Mouse (Mus musculus): Measurements from ENCODE around the gene Tgfbr1. TPM values are rescaled to one million over a fixed set of nuclear protein-coding genes. Genes with fewer than 3 reads are reported as not detected.

The Tgfbr1 gene
- total and polyA plus RNA-seq, 3 experiments, result 1.7 to 65.1 (median 26.6) TPM

DNA sequence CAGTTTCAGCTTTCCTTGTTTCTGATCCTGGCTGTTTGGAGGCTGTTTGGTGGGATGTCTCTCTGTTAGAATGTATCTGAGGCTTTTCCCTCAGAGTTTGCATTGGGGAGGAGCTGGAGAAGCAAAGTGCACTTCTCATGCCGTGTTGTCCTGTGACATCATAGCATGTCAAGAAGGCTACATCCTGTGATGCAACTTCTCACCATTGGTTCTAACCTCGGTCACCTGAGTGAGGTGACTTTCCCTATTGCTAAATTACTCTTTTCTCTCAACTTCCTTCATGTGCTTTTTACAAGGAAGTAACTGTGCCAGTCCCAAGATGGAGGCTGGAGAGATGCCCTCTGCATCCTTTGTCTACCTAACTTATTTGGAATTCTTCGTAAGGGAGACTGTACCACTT, 95.5 kb downstream of the Tgfbr1 start:
- DNase-seq (ENCODE audit: low spot score) (no peak), ATAC-seq (ENCODE audit: extremely low read depth, insufficient number of reproducible peaks, low FRiP score, poor library complexity, severe bottlenecking) (no peak)
- no peaks in the 10 kb centered on the region for H3K36me3 ChIP-seq (replicated peaks)
- H3K4me3 ChIP-seq (ENCODE audit: low read depth, low read length), result no peak overlapping the region
- no peaks in the 10 kb centered on the region for H3K9me3 ChIP-seq (replicated peaks)
- H3K4me1 ChIP-seq (ENCODE audit: insufficient read depth, low read depth, low read length), result no peaks in the 10 kb centered on the region
- TF ChIP-seq GATA1 (IDR thresholded peaks at IDR 0.05; ENCODE audit: borderline replicate concordance, low read length), result no peak
- no peak for TF ChIP-seq TAL1 (conservative IDR thresholded peaks at IDR 0.05; ENCODE audit: low read depth, low read length)
- TF ChIP-seq CTCF (IDR thresholded peaks at IDR 0.05; ENCODE audit: low read depth, low read length), result no peak
- TF ChIP-seq POLR2AphosphoS5 (IDR thresholded peaks at IDR 0.05; ENCODE audit: insufficient replicate concordance, low read depth, low read length), result no peak
- no peak for TF ChIP-seq GATA2 (IDR thresholded peaks at IDR 0.05; ENCODE audit: borderline replicate concordance, low read depth, low read length)
- H3K27me3 ChIP-seq (ENCODE audit: insufficient read depth, low read length), result 0 out of 2 replicates have a peak, but pooled peaks cover 2% of the 10 kb centered on the region

DNA sequence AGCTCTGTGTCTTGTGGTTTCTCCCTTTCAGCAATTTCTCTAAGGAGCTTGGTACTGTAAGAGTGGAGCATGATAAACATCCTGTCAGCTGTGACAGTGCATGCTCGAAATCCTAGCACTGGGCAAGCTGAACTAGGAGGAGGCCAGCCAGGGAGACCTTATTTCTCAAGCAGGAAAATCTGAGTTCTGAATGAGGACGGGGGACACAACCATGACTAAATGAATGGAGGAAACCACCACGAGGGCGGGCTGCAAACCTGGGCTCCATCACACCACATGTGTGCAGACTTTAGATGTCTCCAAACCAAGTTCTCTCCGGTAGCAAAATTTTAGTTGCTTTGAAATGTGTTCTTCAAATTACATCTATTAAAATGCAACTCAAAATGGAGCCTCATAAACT, 96.1 kb downstream of the Tgfbr1 start:
- Histone ChIP-seq H3K4me3 (ENCODE audit: low read depth, low read length) (no peak overlapping the region), H3K27me3 (ENCODE audit: insufficient read depth, low read length) (0 out of 2 replicates have a peak, but pooled peaks cover 2% of the 10 kb centered on the region), H3K36me3 (replicated peaks) (no peaks in the 10 kb centered on the region), H3K9me3 (replicated peaks) (no peaks in the 10 kb centered on the region), H3K4me1 (ENCODE audit: insufficient read depth, low read depth, low read length) (no peaks in the 10 kb centered on the region)
- ATAC-seq (ENCODE audit: extremely low read depth, insufficient number of reproducible peaks, low FRiP score, poor library complexity, severe bottlenecking), result no peak
- TF ChIP-seq TAL1 (conservative IDR thresholded peaks at IDR 0.05; ENCODE audit: low read depth, low read length) (no peak), POLR2AphosphoS5 (IDR thresholded peaks at IDR 0.05; ENCODE audit: insufficient replicate concordance, low read depth, low read length) (no peak), GATA2 (IDR thresholded peaks at IDR 0.05; ENCODE audit: borderline replicate concordance, low read depth, low read length) (no peak), CTCF (IDR thresholded peaks at IDR 0.05; ENCODE audit: low read depth, low read length) (no peak), GATA1 (IDR thresholded peaks at IDR 0.05; ENCODE audit: borderline replicate concordance, low read length) (no peak)
- no peak for DNase-seq (ENCODE audit: low spot score)

DNA sequence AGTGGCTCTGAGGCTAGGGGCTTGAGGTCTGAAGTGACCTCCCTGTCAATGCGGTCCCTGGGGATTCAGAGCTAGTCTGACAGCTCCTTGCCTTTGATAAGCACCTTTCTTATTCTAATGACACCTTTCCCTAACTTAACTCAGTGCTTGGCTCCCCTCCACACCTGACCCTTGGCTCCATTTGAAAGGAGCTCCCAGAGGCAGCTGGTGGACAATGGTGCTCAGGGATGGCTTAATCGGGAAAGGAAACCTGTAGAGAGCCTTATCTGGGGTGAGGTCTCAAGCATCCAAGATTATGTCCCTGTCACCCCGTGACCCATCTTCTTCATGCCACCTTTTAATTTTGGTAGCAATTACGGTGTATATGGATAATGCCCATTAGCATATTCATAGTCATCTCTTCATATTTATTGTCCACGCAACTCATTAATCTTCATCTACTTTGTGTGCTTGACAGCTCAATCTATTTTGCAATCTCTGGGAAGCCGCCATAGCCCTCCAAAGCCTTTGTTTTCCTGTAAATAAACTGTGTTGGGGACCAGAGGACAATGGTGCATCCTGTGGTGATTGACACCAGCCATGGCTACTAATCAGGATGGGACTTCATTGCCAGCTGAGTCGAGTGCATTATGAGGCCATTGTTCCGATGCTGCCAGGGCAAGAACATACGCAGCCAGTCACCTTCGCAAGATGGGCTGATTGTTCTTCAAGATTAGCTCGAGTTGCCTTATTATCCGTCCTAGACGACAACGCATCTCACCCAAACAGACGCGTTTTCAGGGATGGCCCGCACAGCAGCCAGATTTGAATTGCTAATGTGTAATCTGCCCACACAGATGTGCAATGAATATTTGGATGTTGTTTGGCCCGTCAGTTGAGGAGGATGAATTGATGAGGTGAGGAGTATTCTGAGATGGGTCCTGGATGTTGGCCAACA, 96.8 kb downstream of the Tgfbr1 start:
- DNase-seq (ENCODE audit: low spot score), result no peak
- no peak for ATAC-seq (ENCODE audit: extremely low read depth, insufficient number of reproducible peaks, low FRiP score, poor library complexity, severe bottlenecking)
- Histone ChIP-seq H3K27me3 (ENCODE audit: insufficient read depth, low read length) (0 out of 2 replicates have a peak, but pooled peaks cover 2% of the 10 kb centered on the region), H3K4me3 (ENCODE audit: low read depth, low read length) (no peak overlapping the region), H3K36me3 (replicated peaks) (no peaks in the 10 kb centered on the region), H3K9me3 (replicated peaks) (no peaks in the 10 kb centered on the region), H3K4me1 (ENCODE audit: insufficient read depth, low read depth, low read length) (no peaks in the 10 kb centered on the region)
- no peak for TF ChIP-seq TAL1 (conservative IDR thresholded peaks at IDR 0.05; ENCODE audit: low read depth, low read length)
- TF ChIP-seq GATA1 (IDR thresholded peaks at IDR 0.05; ENCODE audit: borderline replicate concordance, low read length), result no peak
- no peak for TF ChIP-seq POLR2AphosphoS5 (IDR thresholded peaks at IDR 0.05; ENCODE audit: insufficient replicate concordance, low read depth, low read length)
- no peak for TF ChIP-seq GATA2 (IDR thresholded peaks at IDR 0.05; ENCODE audit: borderline replicate concordance, low read depth, low read length)
- no peak for TF ChIP-seq CTCF (IDR thresholded peaks at IDR 0.05; ENCODE audit: low read depth, low read length)

Other genes with a start within 250 kb of the Tgfbr1 start
- gene Col15a1, start 145.1 kb upstream of the Tgfbr1 start, total RNA-seq (2014; fragmentation: Nextera tagmentation), result not detected in 2 replicates
- 0.17 and 0.22 TPM in 2 replicates for gene Col15a1, start 145.1 kb upstream of the Tgfbr1 start, total RNA-seq (2017)
- not detected in 2 replicates for gene Col15a1, start 145.1 kb upstream of the Tgfbr1 start, polyA plus RNA-seq (2012)
- 57.4 and 74.1 TPM in 2 replicates for gene Alg2, start 121.1 kb downstream of the Tgfbr1 start, total RNA-seq (2014; fragmentation: Nextera tagmentation)
- gene Alg2, start 121.1 kb downstream of the Tgfbr1 start, total RNA-seq (2017), result 11.1 and 12.1 TPM in 2 replicates
- 9.2 and 15.2 TPM in 2 replicates for gene Alg2, start 121.1 kb downstream of the Tgfbr1 start, polyA plus RNA-seq (2012)
- 75.2 and 77.9 TPM in 2 replicates for gene Sec61b, start 121.4 kb downstream of the Tgfbr1 start, total RNA-seq (2014; fragmentation: Nextera tagmentation)
- gene Sec61b, start 121.4 kb downstream of the Tgfbr1 start, total RNA-seq (2017), result 145 and 188 TPM in 2 replicates
- 119 and 157 TPM in 2 replicates for gene Sec61b, start 121.4 kb downstream of the Tgfbr1 start, polyA plus RNA-seq (2012)